Mouse (Mus musculus) lung, adult 2 months (tissue): Measurements from ENCODE around the gene Fez2.

Source experiments
- CTCF ChIP-seq: fragments of 200-500 bp; IDR thresholded peaks from 2 replicates; pipeline ENCODE4 v1.5.1; 2011; ENCODE audit warnings: mild to moderate bottlenecking, low read length, control low read depth; ENCODE audit not compliant: insufficient read depth
- POLR2A ChIP-seq: fragments of 200-500 bp; IDR thresholded peaks from 2 replicates; pipeline ENCODE4 v1.6.1; 2011; ENCODE audit warnings: low read depth, mild to moderate bottlenecking, control low read depth, low read length, borderline replicate concordance; ENCODE audit errors: extremely low read depth

DNA sequence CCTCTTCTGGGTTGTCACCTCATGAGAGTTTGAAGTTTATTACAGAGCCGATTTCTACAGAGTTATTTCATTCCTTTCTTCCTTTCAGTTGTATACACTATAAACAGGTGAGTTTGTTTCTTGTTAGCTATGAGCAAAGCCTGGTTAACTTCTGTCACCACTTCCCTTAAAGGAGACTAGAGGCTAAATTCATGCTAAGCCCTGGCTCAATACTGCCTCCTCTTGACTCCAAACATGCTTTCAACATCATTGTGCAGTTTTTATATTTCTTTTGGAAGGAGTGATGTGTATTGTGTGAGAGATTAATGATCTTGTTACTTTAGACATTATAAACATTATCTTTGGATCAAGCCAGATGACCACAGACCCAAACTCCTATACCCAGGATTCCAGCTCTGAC is 47.5 kb downstream of the Fez2 start:
- TF ChIP-seq CTCF (no peak), POLR2A (no peak)
